Mouse (Mus musculus) thymus, postnatal 4 days (tissue): ENCODE results near the gene Mettl21a.
"Not testable (repeated sequence)": the region's sequence is repeated elsewhere in the genome, so short reads cannot be mapped to it uniquely, and the experiment has no call there.

ENCODE experiments used
- DNase-seq: peaks from one replicate; pipeline ENCODE4 v3.0.0; 2021

Gene Mettl21a

DNA sequence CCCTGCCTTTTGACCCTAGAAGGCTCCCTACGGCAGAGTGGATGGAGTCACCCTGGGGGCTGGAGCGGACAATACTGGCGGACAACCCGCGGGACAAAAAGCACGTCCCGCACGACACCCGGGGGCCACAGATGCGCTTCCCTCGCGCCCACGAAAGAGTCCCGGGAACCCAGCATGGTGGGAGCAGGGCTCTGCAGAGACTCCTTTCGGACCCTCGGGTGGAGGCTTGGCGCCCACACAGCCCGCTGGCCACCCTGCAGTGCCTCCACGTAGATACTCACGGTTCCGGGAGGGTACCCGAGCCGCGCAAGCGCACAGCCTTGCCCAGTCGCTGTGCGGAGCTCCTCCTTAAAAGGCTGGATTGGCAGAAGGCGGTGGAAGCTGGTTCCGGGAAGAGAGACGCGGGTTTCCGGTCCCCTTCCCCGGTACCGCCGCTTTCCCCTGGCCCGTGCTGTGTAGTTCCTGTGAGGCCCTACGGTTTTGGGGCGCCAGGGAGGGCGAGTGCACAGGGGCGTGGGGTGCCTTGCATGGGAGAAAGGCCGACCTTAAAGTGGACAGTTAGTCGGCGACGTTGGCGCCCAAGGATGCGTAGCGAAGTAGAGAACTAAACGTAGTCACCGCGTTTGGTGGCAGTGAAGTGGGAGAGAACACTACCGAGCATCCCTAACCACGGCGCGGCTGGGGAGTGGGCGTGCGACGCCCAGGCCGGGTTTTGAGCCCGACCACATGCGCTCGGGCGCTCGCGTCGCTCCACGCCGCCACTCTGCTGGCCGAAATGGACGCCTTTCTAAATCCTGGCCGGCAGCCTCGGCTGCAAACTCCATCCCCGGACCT, at the start of gene Mettl21a:
TSS of gene Mettl21a (minus strand) at position 362 of the 834 bp plus-strand sequence.
- peak; percentile 83 for DNase-seq

DNA sequence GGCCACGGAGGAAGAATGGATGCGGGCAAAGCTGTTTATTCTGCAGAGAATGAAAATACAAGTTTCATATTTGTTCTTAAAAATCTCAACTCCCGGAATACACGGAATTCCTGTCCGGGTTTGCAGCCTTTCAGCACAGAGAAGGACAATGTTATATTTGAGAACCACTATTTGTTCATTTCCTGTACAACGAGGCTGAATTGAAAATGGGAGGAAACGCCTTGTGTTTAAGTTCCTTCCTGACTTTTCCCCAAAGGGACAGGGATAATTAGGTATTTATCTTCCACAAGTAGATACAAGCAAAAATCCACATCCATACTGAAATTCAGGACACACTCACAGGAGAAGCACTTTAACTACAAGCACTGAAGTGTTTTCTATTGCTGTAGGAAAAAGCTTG, 41.8 kb upstream of the Mettl21a start:
- DNase-seq = no peak

DNA sequence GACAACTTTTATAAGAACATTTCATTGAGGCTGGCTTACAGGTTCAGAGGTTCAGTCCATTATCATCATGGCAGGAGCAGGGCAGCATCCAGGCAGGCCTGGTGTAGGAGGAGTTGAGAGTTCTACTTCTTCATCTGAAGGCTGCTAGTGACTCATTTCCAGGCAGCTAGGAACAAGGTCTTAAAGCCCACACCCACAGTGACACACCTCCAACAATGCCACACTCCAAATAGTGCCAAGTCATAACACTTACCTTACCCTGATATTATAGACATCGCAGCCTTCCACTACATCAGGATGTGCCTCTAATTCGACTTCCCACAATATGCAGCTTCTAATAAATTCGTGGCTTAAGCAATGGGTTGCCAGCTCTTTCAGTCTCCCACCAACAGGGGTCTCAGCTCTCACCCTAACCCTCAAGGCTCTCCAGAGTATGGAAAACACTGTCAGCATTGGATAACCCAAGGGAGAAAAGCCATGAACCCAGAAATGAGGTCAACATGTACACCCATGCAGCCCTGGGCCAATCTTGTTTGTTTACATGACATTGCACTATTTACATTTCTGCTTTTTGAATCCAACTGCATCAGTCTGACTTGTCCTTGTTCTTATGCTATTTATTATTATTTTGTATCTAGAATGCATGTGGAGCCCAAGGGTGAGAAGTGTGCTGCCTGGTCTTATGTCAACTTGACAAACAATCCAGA, 39.5 kb upstream of the Mettl21a start:
- DNase-seq = no peak

DNA sequence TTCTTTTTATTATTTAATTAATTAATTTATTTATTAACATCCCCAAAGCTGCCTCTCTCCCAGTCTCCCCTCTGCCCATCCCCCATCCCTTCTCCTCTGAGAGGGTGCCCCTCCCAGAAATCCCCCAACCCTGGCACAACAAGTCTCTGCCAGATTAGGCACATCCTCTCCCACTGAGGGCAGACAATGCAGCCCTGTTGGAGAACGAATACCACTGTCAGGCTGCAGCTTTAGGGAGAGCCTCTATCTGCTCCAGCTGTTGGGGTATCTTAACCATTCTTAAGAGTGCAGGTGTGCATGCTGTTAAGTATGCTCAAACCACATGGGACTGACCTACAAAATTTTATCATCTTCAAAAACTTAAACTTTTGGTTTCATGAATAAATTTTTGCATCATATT, 38.4 kb upstream of the Mettl21a start:
- DNase-seq = peak; percentile 45

DNA sequence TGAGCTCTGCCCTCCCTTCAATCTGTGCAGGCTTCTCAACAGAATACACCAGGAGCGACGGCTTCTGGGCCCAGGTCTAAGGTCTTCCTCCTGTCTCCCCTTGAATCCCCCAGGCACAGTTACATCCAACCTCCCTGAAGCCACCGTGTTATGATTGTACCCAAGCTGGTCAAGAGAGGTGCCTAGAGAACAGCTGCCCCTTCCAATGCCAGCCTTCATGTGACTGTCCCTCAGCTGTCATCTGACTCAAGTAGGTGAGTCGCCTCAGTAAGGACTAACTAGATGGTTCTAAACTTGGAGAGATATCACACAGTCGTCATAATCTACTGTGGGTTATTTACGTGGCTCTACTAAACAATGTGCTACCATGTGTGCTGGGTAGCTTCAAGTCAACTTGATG, 36.7 kb upstream of the Mettl21a start:
- DNase-seq = no peak

DNA sequence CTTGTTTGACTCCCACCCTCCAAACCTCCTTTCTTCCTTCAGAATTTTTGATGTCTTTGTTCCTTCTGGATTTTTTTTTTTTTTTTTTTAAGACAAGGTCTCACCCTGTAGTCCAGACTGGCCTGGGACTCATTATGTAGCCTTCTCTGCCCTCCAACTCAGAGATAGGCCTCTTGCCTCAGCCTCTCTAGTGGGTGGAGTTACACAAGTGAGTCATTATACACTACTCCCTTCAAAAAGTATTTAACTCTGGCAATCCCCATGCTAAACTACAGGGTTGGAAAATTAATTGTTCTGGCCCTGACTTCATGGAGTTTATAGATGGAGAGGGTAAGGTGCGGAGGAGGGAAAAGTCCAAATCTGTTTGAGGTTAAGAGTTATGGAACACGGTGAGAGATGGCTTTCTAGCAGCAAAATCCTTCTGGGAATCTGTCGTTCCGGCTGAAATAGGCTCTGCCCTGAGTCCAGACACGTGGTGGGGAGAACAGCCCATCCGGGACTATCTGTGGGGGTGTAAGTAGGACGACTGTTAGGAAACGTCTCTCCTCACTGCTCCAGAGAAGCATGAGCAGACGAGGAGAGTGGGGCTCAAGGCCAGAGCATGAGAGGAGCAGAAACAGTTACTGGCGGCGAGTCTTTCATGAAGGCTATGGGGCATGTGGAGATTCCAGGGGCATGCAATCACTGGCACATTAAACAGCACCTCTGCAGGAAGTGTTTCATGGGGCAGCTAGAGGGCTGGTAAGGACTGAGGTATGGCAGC, 32.5 kb upstream of the Mettl21a start:
- no peak for DNase-seq

DNA sequence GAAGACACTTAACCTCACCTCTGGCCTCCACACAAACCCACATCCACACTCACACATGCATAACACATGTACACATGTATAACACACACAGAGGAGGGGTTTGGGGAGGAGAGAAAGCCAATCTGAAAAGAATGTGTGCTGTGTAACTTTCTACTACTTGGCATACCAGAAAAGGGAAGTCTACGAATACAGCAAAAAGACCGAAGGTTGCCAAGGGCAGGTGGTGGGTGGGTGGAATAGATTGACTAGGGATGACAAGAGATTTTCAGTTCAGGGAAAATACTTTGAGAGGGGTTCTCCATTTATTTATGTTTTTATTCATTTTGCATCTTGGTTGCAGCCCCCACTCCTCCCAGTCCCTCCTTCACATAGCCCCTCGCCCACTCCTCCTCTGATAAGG, 27.5 kb upstream of the Mettl21a start:
- no peak for DNase-seq

DNA sequence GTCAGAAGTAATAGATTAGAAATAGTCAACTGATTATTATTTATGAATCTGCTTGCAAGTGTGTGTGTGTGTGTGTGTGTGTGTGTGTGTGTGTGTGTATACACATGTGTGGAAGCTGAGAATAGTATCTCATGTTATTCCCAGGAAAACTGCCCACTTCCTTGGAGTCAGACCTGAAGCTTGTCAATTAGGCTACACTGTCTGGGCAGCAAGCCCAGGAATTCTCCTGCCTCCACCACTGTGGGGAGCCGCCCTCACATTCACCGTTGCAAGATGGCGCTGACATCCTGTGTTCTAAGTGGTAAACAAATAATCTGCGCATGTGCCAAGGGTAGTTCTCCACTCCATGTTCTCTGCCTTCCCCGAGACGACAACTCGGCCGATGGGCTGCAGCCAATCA, 25.5 kb upstream of the Mettl21a start:
- not testable (repeated sequence) for DNase-seq

DNA sequence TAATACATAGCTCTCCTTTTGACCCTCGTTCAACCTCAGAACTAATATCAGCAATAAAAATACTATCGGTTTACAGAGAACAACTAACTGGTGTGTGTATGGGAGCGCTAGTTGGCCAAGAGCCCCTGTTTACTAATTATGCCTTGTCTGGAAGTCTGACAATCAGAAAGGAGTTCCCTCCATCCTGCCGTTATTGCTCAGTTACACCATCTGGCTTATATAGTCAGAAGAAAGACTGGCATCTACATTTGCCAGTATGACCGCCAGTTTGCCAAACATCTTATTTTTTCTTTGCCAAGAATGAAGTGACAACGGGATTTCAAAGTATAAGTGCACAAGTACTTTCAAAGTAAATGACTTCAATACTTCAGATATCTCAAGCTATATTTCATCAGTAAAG, 24.0 kb upstream of the Mettl21a start:
- no peak for DNase-seq

DNA sequence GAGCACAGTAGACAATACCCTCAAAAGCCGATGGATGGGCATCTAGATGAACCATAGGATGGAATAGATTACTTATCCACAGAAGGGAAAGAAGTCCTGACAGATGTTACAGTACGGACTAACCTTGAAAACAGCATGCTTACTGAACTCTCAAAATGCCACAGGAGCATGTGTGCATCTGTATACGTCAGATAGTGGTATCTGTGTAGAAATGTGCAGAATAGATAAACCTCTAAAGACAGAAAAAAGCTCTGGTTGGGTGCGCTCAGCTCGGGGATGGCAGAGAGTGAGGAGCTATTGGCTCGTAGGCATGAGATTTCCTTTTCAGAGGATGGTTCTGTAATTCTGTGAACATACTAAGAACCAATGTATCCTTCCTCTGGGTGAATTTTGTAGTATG, 22.2 kb upstream of the Mettl21a start:
- no peak for DNase-seq

DNA sequence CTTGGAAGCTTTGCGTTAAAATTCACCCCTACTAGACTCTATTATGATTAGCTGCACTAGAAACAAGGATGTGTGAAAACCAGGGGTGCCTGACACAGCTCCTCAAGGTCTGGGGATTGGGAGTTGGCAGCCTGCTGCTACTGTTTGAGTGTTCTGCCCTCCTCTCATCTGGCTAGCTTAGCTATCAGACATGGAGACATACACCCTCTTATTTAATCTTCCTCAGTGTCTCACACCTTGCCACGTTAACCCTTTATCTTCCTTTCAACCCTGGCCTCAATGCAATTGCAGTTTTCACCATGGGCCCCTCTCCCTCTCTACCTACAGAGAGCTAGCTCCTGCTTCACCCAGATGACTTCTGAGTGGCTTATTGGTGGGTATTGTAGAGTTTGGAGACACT, 18.6 kb upstream of the Mettl21a start:
- DNase-seq = no peak

DNA sequence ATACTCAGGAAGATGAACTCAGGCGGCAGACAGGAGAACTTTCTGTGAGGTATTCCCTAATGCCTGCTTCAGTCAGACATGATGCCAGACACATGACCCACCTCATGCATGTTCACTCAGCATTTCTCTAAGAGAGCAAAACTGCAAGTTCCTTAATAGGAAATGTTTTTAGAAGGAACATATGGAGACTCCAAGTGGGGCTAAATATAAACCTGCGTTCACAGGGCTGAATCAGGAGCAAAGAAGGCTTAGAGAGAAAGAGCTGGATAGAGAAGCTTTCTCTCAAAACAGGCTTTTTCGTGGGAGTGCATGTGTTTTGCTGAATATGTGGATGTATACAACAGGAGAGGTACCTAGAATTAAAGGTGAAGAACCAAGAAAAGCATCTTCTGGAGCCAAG, 16.2 kb upstream of the Mettl21a start:
- no peak for DNase-seq

DNA sequence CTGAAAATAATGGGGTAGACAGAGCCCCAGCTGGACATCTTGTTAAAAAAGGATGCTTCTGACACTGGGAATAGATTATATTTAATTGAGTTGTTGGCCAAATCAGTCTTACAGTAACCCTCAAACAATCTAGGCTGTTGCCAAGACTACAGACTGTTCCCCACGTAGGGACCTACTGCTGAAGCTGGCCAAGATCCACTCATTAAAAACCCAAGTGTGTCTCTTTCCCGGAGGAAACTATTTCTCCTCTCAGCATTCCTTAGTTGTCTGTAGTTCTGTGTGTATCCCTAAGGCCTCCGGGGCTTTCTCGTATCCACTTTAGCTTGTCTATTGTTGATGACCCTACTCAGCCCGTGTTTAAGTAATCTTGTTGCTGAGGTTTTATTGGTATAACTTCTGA, 14.5 kb upstream of the Mettl21a start:
- no peak for DNase-seq

DNA sequence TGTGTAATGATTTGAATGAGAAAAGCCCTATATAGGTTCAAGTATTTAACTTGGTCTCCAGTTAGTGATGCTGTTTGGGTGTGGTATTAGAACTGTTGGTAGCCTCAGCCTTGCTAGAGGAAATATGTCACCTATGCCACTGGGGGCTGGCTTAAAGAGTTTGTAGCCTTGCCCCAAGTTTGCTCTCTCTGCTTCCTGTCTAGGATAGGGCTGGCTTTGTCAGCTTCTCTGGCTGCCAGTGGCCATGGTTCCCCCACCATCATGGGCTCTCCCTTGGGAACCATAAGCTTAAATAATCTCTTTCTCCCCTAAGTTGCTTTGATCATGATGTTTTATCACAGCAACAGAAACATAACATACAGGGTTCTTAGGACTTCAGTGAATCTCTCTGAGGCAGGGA, 8.2 kb upstream of the Mettl21a start:
- no peak for DNase-seq

DNA sequence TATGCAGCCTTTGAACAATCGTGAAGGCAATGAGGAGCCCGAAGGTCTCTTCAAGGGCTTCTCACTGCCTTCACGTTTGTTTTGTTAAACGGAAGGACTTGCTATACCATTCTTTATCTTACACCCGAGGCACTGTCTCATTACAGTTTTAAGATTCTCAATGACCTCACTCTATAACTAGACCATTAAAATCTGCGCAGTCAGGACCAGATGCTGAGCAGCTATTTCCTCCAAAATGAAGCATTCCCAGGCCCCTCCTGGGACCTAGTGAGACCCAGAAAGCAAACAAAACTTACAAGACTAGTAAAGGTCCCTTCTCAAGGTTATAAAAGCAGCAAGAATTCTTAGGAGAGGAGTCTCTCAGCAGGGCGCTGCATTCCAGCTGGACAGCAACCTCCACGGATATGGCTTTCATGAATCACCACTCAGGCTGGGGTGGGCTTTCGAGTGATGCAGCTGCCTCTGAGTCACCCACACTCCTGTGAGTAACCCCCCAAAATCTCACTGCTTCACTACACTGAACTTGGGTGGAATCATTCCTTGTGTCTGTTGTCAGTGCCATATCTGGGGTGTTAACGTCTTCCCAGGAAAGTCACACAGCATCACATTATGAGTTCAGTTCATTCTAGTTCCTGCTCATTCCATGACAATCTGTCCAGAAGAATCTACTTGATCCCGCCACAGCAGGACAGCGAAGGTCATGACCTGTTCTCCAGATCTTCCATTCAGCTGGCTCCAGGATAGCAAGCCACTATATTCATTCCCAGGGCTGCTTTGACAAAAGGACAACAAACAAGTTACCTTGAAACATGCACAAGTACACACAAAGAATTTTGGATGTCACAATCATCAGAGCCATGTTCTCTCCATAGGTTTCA, 6.8 kb upstream of the Mettl21a start:
- DNase-seq = no peak

DNA sequence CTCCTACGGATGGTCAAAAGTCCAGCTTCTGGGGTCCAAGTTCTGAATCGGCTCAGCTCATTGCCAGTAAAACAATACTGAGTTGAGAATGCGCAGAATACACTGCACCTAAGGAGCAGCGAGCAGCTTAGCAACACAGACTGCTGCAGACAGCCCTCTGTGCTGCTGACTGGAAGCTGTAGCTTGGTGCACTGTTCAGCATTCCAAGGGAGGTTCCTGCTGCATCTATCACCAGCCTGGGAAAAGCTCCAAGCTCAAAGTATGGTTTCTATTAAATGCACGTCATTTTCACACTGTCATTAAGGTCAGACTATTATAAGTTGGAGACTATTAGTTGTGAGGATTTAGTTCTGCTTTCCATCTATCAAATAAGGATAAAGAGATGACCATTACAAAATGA, 4.1 kb upstream of the Mettl21a start:
- no peak for DNase-seq

DNA sequence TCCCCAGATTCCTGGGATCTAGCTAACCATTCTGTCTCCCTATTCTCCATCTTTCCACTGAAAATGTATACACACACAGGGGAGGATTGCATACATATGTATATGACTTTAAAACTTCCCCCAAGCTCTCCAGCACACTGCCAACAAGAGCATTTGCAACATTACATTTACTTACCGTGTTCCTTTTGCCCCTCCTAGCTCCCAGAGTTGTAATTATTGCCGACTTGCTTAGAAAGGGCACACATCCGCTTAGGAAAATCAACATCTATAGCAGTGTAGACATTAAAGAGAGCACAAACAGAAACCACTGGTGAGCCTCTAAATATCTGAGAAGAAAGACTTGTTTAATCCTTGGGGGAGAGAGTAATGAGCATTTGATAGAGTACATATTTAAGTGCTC, 1.2 kb upstream of the Mettl21a start:
- no peak for DNase-seq

DNA sequence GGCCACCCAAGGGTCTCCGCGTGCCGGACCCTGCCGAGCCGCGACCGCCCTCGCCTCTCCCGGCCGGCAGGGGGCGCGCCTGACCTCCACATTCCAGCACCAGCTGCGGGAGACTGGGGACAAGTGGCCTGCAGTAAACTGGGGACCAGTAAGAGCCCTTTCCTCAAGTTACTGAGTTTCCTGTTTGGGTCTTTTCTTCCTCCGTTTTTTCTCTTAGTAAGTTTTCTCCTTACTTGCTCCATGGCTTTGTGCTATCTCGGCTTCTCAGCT, 608 bp upstream of the Mettl21a start:
- DNase-seq = peak; percentile 90

DNA sequence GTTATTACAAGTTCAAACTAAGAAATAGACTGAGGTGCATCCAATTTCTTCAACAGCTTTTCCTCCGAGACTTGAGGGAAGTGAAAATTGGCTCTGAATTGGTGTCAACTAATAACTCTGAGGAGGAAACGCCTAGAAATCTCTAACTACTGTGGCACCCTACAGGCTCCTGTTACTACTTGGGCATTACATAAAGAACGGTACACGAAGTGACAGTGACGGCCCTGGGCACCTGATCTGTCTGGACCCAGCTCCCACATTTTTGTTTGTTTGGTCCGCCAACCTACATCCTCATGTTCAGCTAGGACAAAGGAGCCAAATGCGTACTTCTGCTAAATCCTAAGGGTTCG, 536 bp downstream of the Mettl21a start:
- no peak for DNase-seq

DNA sequence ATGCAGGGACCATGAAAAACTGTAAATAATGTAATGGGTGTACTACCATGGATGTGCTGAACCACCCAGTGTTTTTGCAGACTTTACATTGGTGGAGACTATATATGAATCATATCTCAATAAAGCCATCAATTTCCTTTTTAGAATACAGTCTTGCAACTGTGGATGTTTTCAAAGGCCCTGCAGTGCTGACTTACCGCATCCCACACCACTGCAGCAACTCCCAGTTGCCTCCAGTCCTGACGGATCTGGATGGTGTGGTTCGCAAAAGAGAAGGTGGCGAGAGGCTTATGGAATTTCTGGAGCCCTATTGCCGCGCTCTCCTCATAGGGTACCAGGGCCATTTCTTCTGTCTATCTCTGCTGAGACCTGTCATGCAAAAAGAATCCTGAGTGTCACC, 966 bp downstream of the Mettl21a start:
- DNase-seq = no peak

DNA sequence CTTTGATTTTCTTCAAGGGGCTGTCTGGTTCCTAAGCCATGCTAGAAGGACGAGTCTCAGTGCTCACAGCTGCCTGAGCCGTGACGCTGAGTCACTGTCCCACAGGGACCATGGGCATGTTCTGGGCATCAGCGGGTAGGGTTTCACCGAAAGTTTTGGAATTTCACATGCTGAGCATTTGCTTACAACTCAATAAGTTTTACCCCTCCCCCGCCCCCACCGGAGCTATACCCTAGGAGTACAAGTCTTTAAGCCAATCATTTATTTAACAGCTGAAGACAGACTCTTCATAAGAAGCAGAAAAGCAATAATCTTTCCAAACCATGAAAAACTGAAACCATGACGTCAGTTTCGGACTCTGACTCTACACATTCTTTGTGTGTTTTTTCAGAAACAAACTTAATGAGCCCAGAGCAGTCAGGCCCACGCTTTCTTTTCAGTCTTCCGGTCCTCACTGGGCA, 1.5 kb downstream of the Mettl21a start:
- no peak for DNase-seq

DNA sequence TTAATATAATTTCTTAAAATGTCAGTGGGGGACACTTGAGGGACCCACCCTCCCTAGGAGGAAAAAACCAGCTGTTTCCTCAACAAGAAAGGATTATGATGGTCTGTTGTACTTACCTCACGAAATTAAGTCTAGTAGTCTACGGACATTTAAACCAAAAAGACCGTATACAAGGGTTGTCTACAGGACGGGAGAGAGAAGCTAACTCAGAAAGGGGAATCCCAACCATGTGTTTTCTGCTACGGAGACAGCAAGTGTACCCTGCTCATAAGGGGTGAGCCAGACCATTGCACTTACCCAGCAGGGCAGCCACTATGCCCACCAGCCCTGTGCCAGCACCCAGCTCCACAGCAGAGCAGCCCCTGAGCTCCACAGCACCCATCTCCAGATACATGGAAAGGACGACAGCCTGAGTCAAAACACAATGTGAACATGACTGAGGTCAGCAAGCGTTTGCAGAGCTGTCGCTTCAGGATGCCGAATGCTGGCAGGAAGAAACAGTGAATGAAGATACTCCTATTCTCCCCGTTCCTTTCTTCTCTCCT, 2.2 kb downstream of the Mettl21a start:
- no peak for DNase-seq

DNA sequence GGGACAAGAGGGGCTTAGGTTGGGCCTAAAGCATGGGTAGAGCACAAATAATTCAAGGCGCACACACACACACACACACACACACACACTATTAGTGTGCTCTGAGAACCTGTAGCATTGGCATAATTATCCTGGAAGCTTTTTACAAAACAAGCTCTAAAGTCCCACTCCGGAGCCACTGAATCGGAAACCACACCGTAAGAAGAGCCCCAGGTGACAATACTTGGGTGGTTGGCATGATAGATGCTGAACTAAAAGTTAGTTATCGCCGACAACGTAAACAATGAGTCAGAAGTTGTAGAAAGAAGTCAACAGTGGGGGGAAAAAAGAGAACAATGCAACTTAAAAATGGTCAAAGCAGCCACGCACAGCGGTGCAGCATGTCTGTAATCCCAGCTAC, 2.7 kb downstream of the Mettl21a start:
- no peak for DNase-seq
